Mouse (Mus musculus): ENCODE measurements around the gene Ano8.

DNA sequence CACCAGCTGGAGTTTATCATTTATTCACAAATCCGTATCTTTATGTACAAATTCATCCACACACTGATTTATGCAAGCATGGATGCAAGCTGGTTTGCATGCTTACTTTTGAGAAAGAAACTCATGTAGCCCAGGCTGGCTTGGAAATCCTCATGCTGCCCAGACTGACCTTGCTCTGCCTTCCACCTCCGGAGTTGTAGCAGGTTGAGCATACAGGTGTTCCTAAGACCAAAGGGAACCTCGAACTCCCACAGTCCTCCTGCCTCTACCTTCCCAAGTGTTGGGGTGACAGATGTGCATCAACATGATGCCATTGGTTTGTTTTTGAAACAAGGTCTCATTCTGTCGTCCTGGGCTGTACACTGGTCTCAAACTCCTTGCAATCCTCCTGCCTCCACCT lies 23.6 kb downstream of the Ano8 start:
- TF ChIP-seq CTCF (IDR thresholded peaks at IDR 0.05; ENCODE audit: low read depth, low read length) (no peak), GATA1 (IDR thresholded peaks at IDR 0.05; ENCODE audit: borderline replicate concordance, low read length) (no peak), TAL1 (conservative IDR thresholded peaks at IDR 0.05; ENCODE audit: low read depth, low read length) (no peak)

Measured in G1E (cell line).